Mouse (Mus musculus) E14TG2a.4 (cell line): Measurements from ENCODE around the gene Slc2a8.

ENCODE experiments used
- CTCF ChIP-seq: conservative IDR thresholded peaks from 2 replicates; pipeline ENCODE4 v1.5.1; 2014; ENCODE audit warnings: low read length
- NANOG ChIP-seq: IDR thresholded peaks from 2 replicates; pipeline ENCODE4 v1.6.1; 2014; ENCODE audit warnings: borderline replicate concordance, low read length, mixed read lengths
- POU5F1 ChIP-seq: IDR thresholded peaks from 2 replicates; pipeline ENCODE4 v1.6.1; 2014; ENCODE audit warnings: low read length, borderline replicate concordance

DNA sequence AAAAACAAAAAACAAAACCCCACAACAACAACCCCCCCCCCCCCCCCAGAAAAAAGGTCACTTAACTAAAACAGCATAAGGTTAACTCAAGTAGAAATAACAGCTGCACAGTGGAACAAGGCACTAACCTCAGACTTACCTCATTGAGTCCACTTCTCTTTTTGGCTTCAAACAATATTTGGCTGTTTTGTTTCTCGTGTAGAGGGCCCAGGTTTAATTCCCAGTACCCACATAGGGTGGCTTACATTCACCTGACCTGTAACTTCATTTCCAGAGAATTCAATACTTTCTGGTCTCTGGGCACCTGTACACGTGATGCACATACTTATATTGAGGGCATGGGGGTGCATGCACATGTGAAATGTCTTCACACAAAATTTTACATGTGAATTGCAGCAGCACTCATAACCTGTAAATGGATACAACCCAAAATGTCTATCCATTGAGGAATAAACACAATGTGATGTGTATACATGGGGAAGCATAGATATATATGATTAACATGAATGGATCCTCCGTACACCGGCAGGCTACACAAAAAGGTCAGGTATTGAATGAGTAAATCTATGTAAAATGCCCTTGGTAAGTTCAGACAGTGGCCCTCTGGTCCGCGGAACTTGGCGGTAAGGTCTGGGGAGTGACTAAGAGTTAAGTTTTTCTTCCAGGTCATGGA is 16.2 kb downstream of the Slc2a8 start:
- TF ChIP-seq CTCF (no peak), POU5F1 (no peak), NANOG (no peak)
